Comparison of ENCODE assay signal across 8 mouse cellular contexts in genomic region chr10:128335582-128335981, GRCm38 (mm10). TPM values are rescaled to one million over a fixed set of nuclear protein-coding genes. Genes with fewer than 3 reads are reported as not detected.
DNase-seq lines count a peak whose midpoint lies in the region; ATAC-seq lines count a peak whose summit lies in the region.

No protein-coding gene starts in this region.

- no peaks in the 10 kb centered on the region for H3K36me3 ChIP-seq in midbrain, embryonic 11.5 days (ENCODE audit: control insufficient read depth, insufficient read depth, low read length)
- H3K36me3 ChIP-seq in midbrain, embryonic 13.5 days: peaks cover 3% of the 10 kb centered on the region; the same call in 1 of the 2 replicates

- no peaks in the 10 kb centered on the region for H3K27me3 ChIP-seq in midbrain, embryonic 11.5 days (ENCODE audit: control insufficient read depth, insufficient read depth, low read length)
- no peaks in the 10 kb centered on the region for H3K27me3 ChIP-seq in midbrain, embryonic 13.5 days

- H3K4me3 ChIP-seq in midbrain, embryonic 11.5 days (ENCODE audit: low read depth, low read length): no peak overlapping the region
- H3K4me3 ChIP-seq in midbrain, embryonic 13.5 days (replicated peaks): no peak overlapping the region

- WGBS in midbrain, embryonic 11.5 days: 6% methylated on average over 4 of the region's 4 CpGs
- 8% methylated on average over 4 of the region's 4 CpGs for WGBS in midbrain, embryonic 13.5 days

- H3K9ac ChIP-seq in midbrain, embryonic 11.5 days (ENCODE audit: low read length): no peak overlapping the region
- H3K9ac ChIP-seq in midbrain, embryonic 13.5 days (replicated peaks): no peak overlapping the region

- H3K4me2 ChIP-seq in midbrain, embryonic 11.5 days: no peak overlapping the region
- no peak overlapping the region for H3K4me2 ChIP-seq in midbrain, embryonic 13.5 days (replicated peaks)

- peaks cover 14% of the 10 kb centered on the region for H3K4me1 ChIP-seq in midbrain, embryonic 11.5 days (ENCODE audit: control insufficient read depth, insufficient read depth, low read length)
- peaks cover 24% of the 10 kb centered on the region for H3K4me1 ChIP-seq in midbrain, embryonic 13.5 days (replicated peaks)

- H3K27ac ChIP-seq in midbrain, embryonic 11.5 days (ENCODE audit: low read depth, low read length): no peak overlapping the region
- H3K27ac ChIP-seq in midbrain, embryonic 13.5 days: no peak overlapping the region

- DNase-seq in midbrain, embryonic 11.5 days (ENCODE audit: low spot score, missing footprints): peak; percentile 95
- peak; percentile 48 for DNase-seq in adrenal gland, adult 8-10 months
- peak; percentile 66 for DNase-seq in embryo, embryonic 9.5 days (ENCODE audit: extremely low spot score)
- DNase-seq in heart, postnatal 36 days: peak; percentile 80 to 86
- peak; percentile 91 for DNase-seq in liver
- DNase-seq in ovary, postnatal 36 days (ENCODE audit: low spot score): peak; percentile 69
- peak; percentile 78 to 82 for DNase-seq in thymus, postnatal 36 days

- no peak for ATAC-seq in midbrain, embryonic 11.5 days (ENCODE audit: low FRiP score)
- ATAC-seq in midbrain, embryonic 13.5 days: no peak

- intact Hi-C loops in heart, postnatal 36 days (cut with DNase I): loop anchor here (2.0 to 5.0 kb wide), 3 partner anchors 42 to 119 kb away; partner anchors contain the start of genes Ankrd52, Nabp2 and Rnf41

- no peaks in the 10 kb centered on the region for H3K9me3 ChIP-seq in midbrain, embryonic 11.5 days (ENCODE audit: control insufficient read depth, low read length)
- H3K9me3 ChIP-seq in midbrain, embryonic 13.5 days: no peaks in the 10 kb centered on the region

RNA-seq across cellular contexts. Expression of gene Cs, which starts 2.0 kb away (rescaled TPM):
- 236 and 248 TPM in 2 replicates for polyA plus RNA-seq in midbrain, embryonic 11.5 days (2014; fragmentation: Nextera tagmentation; extraction: Ambion mirVana)
- polyA plus RNA-seq in midbrain, embryonic 13.5 days (2015; fragmentation: Nextera tagmentation; extraction: Ambion mirVana): 213 and 225 TPM in 2 replicates
- total RNA-seq in adrenal gland, adult 8-10 months (2022): 100 to 1,000 TPM; 197 to 297 (median 255) TPM
- total RNA-seq in heart, postnatal 36 days (2021): 1,000 to 10,000 TPM; 1,152 to 1,240 TPM

RNA-seq across cellular contexts. Expression of gene Cnpy2, which starts 13.3 kb away (rescaled TPM):
- polyA plus RNA-seq in midbrain, embryonic 11.5 days (2014; fragmentation: Nextera tagmentation; extraction: Ambion mirVana): 222 and 239 TPM in 2 replicates
- polyA plus RNA-seq in midbrain, embryonic 13.5 days (2015; fragmentation: Nextera tagmentation; extraction: Ambion mirVana): 225 and 230 TPM in 2 replicates
- total RNA-seq in adrenal gland, adult 8-10 months (2022): 100 to 1,000 TPM; 172 to 202 (median 177) TPM
- total RNA-seq in heart, postnatal 36 days (2021): 10 to 100 TPM; 65.4 to 67.3 TPM

RNA-seq across cellular contexts. Expression of gene Pan2, which starts 32.4 kb away (rescaled TPM):
- 37.2 and 37.5 TPM in 2 replicates for polyA plus RNA-seq in midbrain, embryonic 11.5 days (2014; fragmentation: Nextera tagmentation; extraction: Ambion mirVana)
- 28.6 and 30.4 TPM in 2 replicates for polyA plus RNA-seq in midbrain, embryonic 13.5 days (2015; fragmentation: Nextera tagmentation; extraction: Ambion mirVana)
- 10 to 100 TPM; 17.5 to 35.4 (median 24.2) TPM for total RNA-seq in adrenal gland, adult 8-10 months (2022)
- 1 to 10 TPM; 7.5 to 7.6 TPM for total RNA-seq in heart, postnatal 36 days (2021)

RNA-seq across cellular contexts. Expression of gene Coq10a, which starts 33.2 kb away (rescaled TPM):
- 23.1 and 23.4 TPM in 2 replicates for polyA plus RNA-seq in midbrain, embryonic 11.5 days (2014; fragmentation: Nextera tagmentation; extraction: Ambion mirVana)
- polyA plus RNA-seq in midbrain, embryonic 13.5 days (2015; fragmentation: Nextera tagmentation; extraction: Ambion mirVana): 28.2 and 34.3 TPM in 2 replicates
- 100 to 1,000 TPM in 2 of 4 experiments, 10 to 100 TPM in 2; 72.2 to 114 (median 86.6) TPM for total RNA-seq in adrenal gland, adult 8-10 months (2022)
- 100 to 1,000 TPM; 304 to 339 TPM for total RNA-seq in heart, postnatal 36 days (2021)

RNA-seq across cellular contexts. Expression of gene Il23a, which starts 37.0 kb away (rescaled TPM):
- polyA plus RNA-seq in midbrain, embryonic 11.5 days (2014; fragmentation: Nextera tagmentation; extraction: Ambion mirVana): not detected in 2 replicates
- 0.16 TPM in 1 of 2 replicates, not detected in the other for polyA plus RNA-seq in midbrain, embryonic 13.5 days (2015; fragmentation: Nextera tagmentation; extraction: Ambion mirVana)
- total RNA-seq in adrenal gland, adult 8-10 months (2022): under 1 TPM in 2 of 4 experiments, not detected in 2; 0.22 to 0.28 TPM
- not detected for total RNA-seq in heart, postnatal 36 days (2021)
